In the genomic region with DNA sequence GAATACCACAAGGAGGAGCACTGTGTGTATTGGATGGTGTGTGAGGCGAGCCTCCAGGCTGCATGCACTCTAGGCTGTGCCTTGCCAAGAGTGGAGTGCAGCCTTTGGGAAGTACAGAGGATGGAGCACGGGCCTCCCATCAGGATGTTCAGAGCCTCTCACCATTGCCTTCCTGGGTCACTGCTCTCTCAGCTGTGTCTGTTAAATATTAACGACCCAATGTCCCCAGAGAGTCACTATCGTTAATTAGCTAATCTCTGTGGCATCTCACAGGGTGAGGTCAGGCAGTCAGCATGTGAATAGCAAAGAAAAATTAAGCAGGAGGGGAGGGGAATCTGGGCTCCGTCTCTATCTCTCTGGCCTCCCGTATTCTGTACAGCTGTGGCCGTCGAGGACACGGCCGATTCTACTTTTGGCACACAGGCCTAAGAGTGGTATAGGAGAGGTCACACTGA, we compare ENCODE assay signal across 11 mouse cellular contexts. TPM values are rescaled to one million over a fixed set of nuclear protein-coding genes. Genes with fewer than 3 reads are reported as not detected.
DNase-seq lines count a peak whose midpoint lies in the region; ATAC-seq lines count a peak whose summit lies in the region.
"Had no signal": no experiment of that assay in that cellular context is flagged by ENCODE, and none has a peak within 500 bp of the region (broad histone marks: within the 10 kb centered on the region; RNA-seq: fewer than 3 reads in every experiment).

No protein-coding gene starts in this region.

- intact Hi-C loops in gastrocnemius, postnatal 36 days (cut with DNase I) = no loop called here
- intact Hi-C loops in left cerebral cortex, postnatal 4 days (cut with DNase I) = no loop called here

- no peaks in the 10 kb centered on the region for H3K9me3 ChIP-seq in forebrain, embryonic 13.5 days (replicated peaks)
- H3K9me3 ChIP-seq in forebrain, embryonic 16.5 days (ENCODE audit: control insufficient read depth, low read length) = no peaks in the 10 kb centered on the region
- H3K9me3 ChIP-seq in kidney, embryonic 14.5 days (ENCODE audit: control insufficient read depth, low read length) = no peaks in the 10 kb centered on the region
- H3K9me3 ChIP-seq in midbrain, embryonic 12.5 days = no peaks in the 10 kb centered on the region

- 40% methylated on average over 10 of the region's 10 CpGs for WGBS in forebrain, embryonic 13.5 days
- WGBS in forebrain, embryonic 16.5 days = 42% methylated on average over 10 of the region's 10 CpGs
- WGBS in kidney, embryonic 14.5 days = 26% methylated on average over 10 of the region's 10 CpGs
- WGBS in midbrain, embryonic 12.5 days = 48% methylated on average over 10 of the region's 10 CpGs

- H3K4me2 ChIP-seq in forebrain, embryonic 13.5 days = no peak overlapping the region
- no peak overlapping the region for H3K4me2 ChIP-seq in forebrain, embryonic 16.5 days (ENCODE audit: low read length)
- H3K4me2 ChIP-seq in kidney, embryonic 14.5 days (replicated peaks; ENCODE audit: low read depth, low read length) = no peak overlapping the region
- H3K4me2 ChIP-seq in midbrain, embryonic 12.5 days (replicated peaks) = no peak overlapping the region

- no peaks in the 10 kb centered on the region for H3K4me1 ChIP-seq in forebrain, embryonic 13.5 days
- no peaks in the 10 kb centered on the region for H3K4me1 ChIP-seq in forebrain, embryonic 16.5 days (replicated peaks; ENCODE audit: control insufficient read depth, insufficient read depth, low read length)
- H3K4me1 ChIP-seq in kidney, embryonic 14.5 days (ENCODE audit: control insufficient read depth, insufficient read depth, low read length) = peaks cover 7% of the 10 kb centered on the region; the same call in 1 of the 2 replicates
- H3K4me1 ChIP-seq in midbrain, embryonic 12.5 days = peaks cover 10% of the 10 kb centered on the region; the same call in 1 of the 2 replicates

- no peak overlapping the region for H3K9ac ChIP-seq in forebrain, embryonic 13.5 days
- no peak overlapping the region for H3K9ac ChIP-seq in forebrain, embryonic 16.5 days (replicated peaks; ENCODE audit: low read depth, low read length)
- H3K9ac ChIP-seq in kidney, embryonic 14.5 days (ENCODE audit: low read depth, low read length) = no peak overlapping the region
- no peak overlapping the region for H3K9ac ChIP-seq in midbrain, embryonic 12.5 days (replicated peaks)

- H3K4me3 ChIP-seq in forebrain, embryonic 13.5 days = no peak overlapping the region
- no peak overlapping the region for H3K4me3 ChIP-seq in forebrain, embryonic 16.5 days (replicated peaks; ENCODE audit: low read length)
- no peak overlapping the region for H3K4me3 ChIP-seq in kidney, embryonic 14.5 days (ENCODE audit: low read length)
- no peak overlapping the region for H3K4me3 ChIP-seq in midbrain, embryonic 12.5 days
- H3K4me3 ChIP-seq: gastrocnemius, adult 2 months had no signal

- DNase-seq in embryo, embryonic 10.5 days (ENCODE audit: low spot score) = peak; percentile 36
- DNase-seq in gastrocnemius, postnatal 36 days = no peak
- no peak for DNase-seq in frontal cortex, postnatal 36 days (ENCODE audit: low spot score in 2 of 2)
- DNase-seq in left cerebral cortex, postnatal 4 days = no peak
- DNase-seq: cerebellum, adult 18-20 months; gastrocnemius, adult 2 months; thymus, postnatal 25 days had no signal

- H3K27ac ChIP-seq in forebrain, embryonic 13.5 days = no peak overlapping the region
- no peak overlapping the region for H3K27ac ChIP-seq in forebrain, embryonic 16.5 days (ENCODE audit: low read length)
- H3K27ac ChIP-seq in kidney, embryonic 14.5 days (ENCODE audit: low read depth, low read length) = no peak overlapping the region
- H3K27ac ChIP-seq in midbrain, embryonic 12.5 days (replicated peaks) = no peak overlapping the region
- H3K27ac ChIP-seq: gastrocnemius, adult 2 months had no signal

- ATAC-seq in forebrain, embryonic 13.5 days = peak; percentile 24; the same call in 1 of the 2 replicates
- no peak for ATAC-seq in forebrain, embryonic 16.5 days
- ATAC-seq in kidney, embryonic 14.5 days (ENCODE audit: low FRiP score, low TSS enrichment) = peak; percentile 83
- ATAC-seq in midbrain, embryonic 12.5 days (ENCODE audit: low FRiP score, low read depth) = peak; percentile 38; the same call in 1 of the 2 replicates

- H3K36me3 ChIP-seq in forebrain, embryonic 13.5 days (ENCODE audit: poor library complexity, severe bottlenecking) = no peaks in the 10 kb centered on the region
- no peaks in the 10 kb centered on the region for H3K36me3 ChIP-seq in forebrain, embryonic 16.5 days (ENCODE audit: control insufficient read depth, insufficient read depth)
- no peaks in the 10 kb centered on the region for H3K36me3 ChIP-seq in kidney, embryonic 14.5 days (ENCODE audit: control insufficient read depth, insufficient read depth, low read length)
- no peaks in the 10 kb centered on the region for H3K36me3 ChIP-seq in midbrain, embryonic 12.5 days

- no peaks in the 10 kb centered on the region for H3K27me3 ChIP-seq in forebrain, embryonic 13.5 days
- H3K27me3 ChIP-seq in forebrain, embryonic 16.5 days (replicated peaks; ENCODE audit: control insufficient read depth, insufficient read depth, low read length) = no peaks in the 10 kb centered on the region
- no peaks in the 10 kb centered on the region for H3K27me3 ChIP-seq in kidney, embryonic 14.5 days (ENCODE audit: control insufficient read depth, insufficient read depth, low read length)
- H3K27me3 ChIP-seq in midbrain, embryonic 12.5 days = peaks cover 3% of the 10 kb centered on the region; the same call in 1 of the 2 replicates

RNA-seq across cellular contexts. Expression of a gene that starts 17.3 kb away (rescaled TPM):
- polyA plus RNA-seq in forebrain, embryonic 13.5 days (2015; fragmentation: Nextera tagmentation; extraction: Ambion mirVana) = 9.5 and 11.3 TPM in 2 replicates
- polyA plus RNA-seq in forebrain, embryonic 16.5 days (2015; fragmentation: Nextera tagmentation; extraction: Ambion mirVana) = 15.9 and 16.1 TPM in 2 replicates
- polyA plus RNA-seq in kidney, embryonic 14.5 days (2014; fragmentation: Nextera tagmentation; extraction: Ambion mirVana) = 6.3 and 8.4 TPM in 2 replicates
- polyA plus RNA-seq in midbrain, embryonic 12.5 days (2016; fragmentation: Nextera tagmentation; extraction: Ambion mirVana) = 12.3 and 12.6 TPM in 2 replicates
- total RNA-seq in gastrocnemius, postnatal 36 days (2021) = 1 to 10 TPM; 2.2 to 2.9 TPM
- total RNA-seq in left cerebral cortex, postnatal 4 days (2021) = 10 to 100 TPM; 15.2 to 15.6 TPM

RNA-seq across cellular contexts. Expression of a gene that starts 35.3 kb away (rescaled TPM):
- 20.9 and 25.5 TPM in 2 replicates for polyA plus RNA-seq in forebrain, embryonic 13.5 days (2015; fragmentation: Nextera tagmentation; extraction: Ambion mirVana)
- polyA plus RNA-seq in forebrain, embryonic 16.5 days (2015; fragmentation: Nextera tagmentation; extraction: Ambion mirVana) = 27.1 and 35.5 TPM in 2 replicates
- polyA plus RNA-seq in kidney, embryonic 14.5 days (2014; fragmentation: Nextera tagmentation; extraction: Ambion mirVana) = 16.7 and 20.0 TPM in 2 replicates
- 18.7 and 19.4 TPM in 2 replicates for polyA plus RNA-seq in midbrain, embryonic 12.5 days (2016; fragmentation: Nextera tagmentation; extraction: Ambion mirVana)
- 10 to 100 TPM; 49.6 to 54.7 TPM for total RNA-seq in gastrocnemius, postnatal 36 days (2021)
- total RNA-seq in left cerebral cortex, postnatal 4 days (2021) = 100 to 1,000 TPM; 149 to 156 TPM

RNA-seq across cellular contexts. Expression of a gene that starts 44.4 kb away (rescaled TPM):
- polyA plus RNA-seq in forebrain, embryonic 13.5 days (2015; fragmentation: Nextera tagmentation; extraction: Ambion mirVana) = 0.20 TPM in 1 of 2 replicates, not detected in the other
- polyA plus RNA-seq in forebrain, embryonic 16.5 days (2015; fragmentation: Nextera tagmentation; extraction: Ambion mirVana) = 0.35 TPM in 1 of 2 replicates, not detected in the other
- polyA plus RNA-seq in kidney, embryonic 14.5 days (2014; fragmentation: Nextera tagmentation; extraction: Ambion mirVana) = 0.18 and 0.30 TPM in 2 replicates
- polyA plus RNA-seq in midbrain, embryonic 12.5 days (2016; fragmentation: Nextera tagmentation; extraction: Ambion mirVana) = 0.22 TPM in 1 of 2 replicates, not detected in the other
- 100 to 1,000 TPM; 183 to 207 TPM for total RNA-seq in gastrocnemius, postnatal 36 days (2021)
- total RNA-seq in left cerebral cortex, postnatal 4 days (2021) = under 1 TPM; 0.40 to 0.82 TPM
